Mouse (Mus musculus): ENCODE results near the gene Katnal1.

DNA sequence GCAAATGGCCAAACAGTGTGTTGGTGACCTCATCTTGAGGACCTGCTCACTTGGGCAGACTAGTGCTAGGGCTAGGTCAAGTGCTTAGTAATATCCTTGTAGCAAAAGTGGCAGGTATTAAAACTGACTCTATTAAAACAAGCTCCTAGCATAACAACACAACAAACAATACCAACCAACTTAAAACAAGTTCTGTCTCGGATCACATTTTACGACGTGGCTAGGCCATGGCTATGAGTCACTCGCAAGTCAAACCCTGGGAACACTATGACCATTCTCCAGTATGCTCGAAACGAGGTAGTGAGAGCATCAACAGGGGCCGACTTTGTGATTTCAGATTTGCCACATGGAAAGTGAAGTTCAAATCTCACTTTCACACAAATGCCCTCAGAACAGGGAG is 33.3 kb downstream of the Katnal1 start:
- TF ChIP-seq CTCF (IDR thresholded peaks at IDR 0.05; ENCODE audit: insufficient read depth, low read depth, low read length), result no peak
- no peak for TF ChIP-seq POLR2A (IDR thresholded peaks at IDR 0.05; ENCODE audit: insufficient read depth, low read depth, low read length)

Data from olfactory bulb, adult 2 months (tissue).